Comparison of ENCODE assay signal across 25 mouse cellular contexts in the genomic region with DNA sequence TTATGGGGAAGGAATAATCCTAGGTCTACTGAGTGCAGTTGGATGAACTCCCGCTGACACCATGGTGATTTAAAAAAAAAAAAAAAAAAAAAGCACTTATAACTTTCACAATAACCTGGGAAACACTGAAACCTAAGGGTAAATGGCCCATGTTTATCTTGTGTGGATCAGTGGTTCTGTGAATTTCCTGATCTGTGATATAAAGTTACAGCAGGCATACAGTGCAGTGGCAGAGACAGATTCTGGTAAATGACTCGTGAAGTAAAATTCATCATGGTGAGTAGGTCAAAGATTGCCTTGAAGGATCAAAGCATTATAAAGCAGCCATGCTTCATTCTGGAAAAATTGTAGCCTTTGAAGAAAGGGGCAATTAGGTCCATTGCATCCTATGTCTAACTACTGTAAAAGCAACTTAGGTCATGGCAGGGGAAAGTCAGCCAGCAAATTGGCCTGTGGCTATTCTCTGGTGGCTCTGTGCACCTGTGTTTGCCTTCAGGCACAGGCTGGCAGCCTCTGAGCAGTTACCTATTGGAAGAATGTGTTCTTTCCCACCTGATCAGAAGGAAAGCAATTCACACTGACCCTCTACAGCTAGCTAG. TPM values are rescaled to one million over a fixed set of nuclear protein-coding genes. Genes with fewer than 3 reads are reported as not detected.
"Had no signal": no experiment of that assay in that cellular context is flagged by ENCODE, and none has a peak within 500 bp of the region (broad histone marks: within the 10 kb centered on the region; RNA-seq: fewer than 3 reads in every experiment).

No protein-coding gene starts in this region.

- H3K9me3 ChIP-seq: limb, embryonic 12.5 days; limb, embryonic 15.5 days; liver, embryonic 12.5 days; liver, embryonic 15.5 days; midbrain, embryonic 12.5 days; midbrain, embryonic 15.5 days; neural tube, embryonic 13.5 days; stomach, embryonic 15.5 days had no signal

- H3K27ac ChIP-seq: hindbrain, embryonic 14.5 days; hindbrain, postnatal 0 days; left cerebral cortex, adult 2 months; limb, embryonic 12.5 days; limb, embryonic 15.5 days; liver, embryonic 12.5 days; liver, embryonic 15.5 days; midbrain, embryonic 12.5 days; midbrain, embryonic 15.5 days; neural tube, embryonic 13.5 days; stomach, embryonic 15.5 days had no signal

- H3K36me3 ChIP-seq: limb, embryonic 12.5 days; limb, embryonic 15.5 days; liver, embryonic 12.5 days; liver, embryonic 15.5 days; midbrain, embryonic 12.5 days; midbrain, embryonic 15.5 days; neural tube, embryonic 13.5 days; stomach, embryonic 15.5 days had no signal

- H3K4me2 ChIP-seq: hindbrain, embryonic 14.5 days; limb, embryonic 12.5 days; limb, embryonic 15.5 days; liver, embryonic 12.5 days; liver, embryonic 15.5 days; midbrain, embryonic 12.5 days; midbrain, embryonic 15.5 days; neural tube, embryonic 13.5 days; stomach, embryonic 15.5 days had no signal

- ATAC-seq: hindbrain, postnatal 0 days; inflammation-experienced regulatory T-cells, adult 6 months; intestine, embryonic 16.5 days; liver, embryonic 12.5 days; midbrain, embryonic 15.5 days had no signal

- H3K9ac ChIP-seq: hindbrain, embryonic 14.5 days; limb, embryonic 12.5 days; limb, embryonic 15.5 days; liver, embryonic 12.5 days; liver, embryonic 15.5 days; midbrain, embryonic 12.5 days; midbrain, embryonic 15.5 days; neural tube, embryonic 13.5 days; stomach, embryonic 15.5 days had no signal

- H3K4me3 ChIP-seq: left cerebral cortex, adult 2 months; limb, embryonic 12.5 days; limb, embryonic 15.5 days; liver, embryonic 12.5 days; liver, embryonic 15.5 days; midbrain, embryonic 12.5 days; midbrain, embryonic 15.5 days; myocyte; neural tube, embryonic 13.5 days; stomach, embryonic 15.5 days had no signal

- DNase-seq: layer of hippocampus, postnatal 36 days; left cerebral cortex, postnatal 4 days; lung, adult 2 months; lung, postnatal 14 days; lung, postnatal 4 days; retina, postnatal 1 day; right cerebral cortex, postnatal 25 days; spleen, adult 18-20 months; thymus, postnatal 25 days had no signal

- H3K4me1 ChIP-seq: limb, embryonic 12.5 days; limb, embryonic 15.5 days; liver, embryonic 12.5 days; liver, embryonic 15.5 days; midbrain, embryonic 12.5 days; midbrain, embryonic 15.5 days; neural tube, embryonic 13.5 days; stomach, embryonic 15.5 days had no signal

- H3K27me3 ChIP-seq: limb, embryonic 12.5 days; limb, embryonic 15.5 days; liver, embryonic 12.5 days; liver, embryonic 15.5 days; midbrain, embryonic 12.5 days; midbrain, embryonic 15.5 days; neural tube, embryonic 13.5 days; stomach, embryonic 15.5 days had no signal

RNA-seq across cellular contexts. Expression of gene Spink8, which starts 5.3 kb away (rescaled TPM):
- polyA plus RNA-seq: hindbrain, postnatal 0 days; inflammation-experienced regulatory T-cells, adult 6 months; limb, embryonic 12.5 days; liver, embryonic 12.5 days; liver, embryonic 15.5 days; lung, adult 2 months; lung, embryonic 16.5 days; midbrain, embryonic 12.5 days; midbrain, embryonic 15.5 days; myocyte; neural tube, embryonic 13.5 days had no signal

RNA-seq across cellular contexts. Expression of gene Fbxw27, which starts 16.3 kb away (rescaled TPM):
- polyA plus RNA-seq: hindbrain, embryonic 14.5 days; hindbrain, postnatal 0 days; inflammation-experienced regulatory T-cells, adult 6 months; intestine, embryonic 16.5 days; limb, embryonic 12.5 days; limb, embryonic 15.5 days; liver, embryonic 12.5 days; liver, embryonic 15.5 days; lung, adult 2 months; lung, embryonic 16.5 days; midbrain, embryonic 12.5 days; myocyte; neural tube, embryonic 13.5 days; stomach, embryonic 15.5 days; thymus, postnatal 0 days had no signal

RNA-seq across cellular contexts. Expression of gene Camp, which starts 42.6 kb away (rescaled TPM):
- polyA plus RNA-seq: midbrain, embryonic 15.5 days; myocyte had no signal
